Mouse (Mus musculus) erythroblast, embryonic 14.5 days (primary cell): Measurements from ENCODE around the gene Parp8. TPM values are rescaled to one million over a fixed set of nuclear protein-coding genes. Genes with fewer than 3 reads are reported as not detected.
"Not testable (repeated sequence)": the region's sequence is repeated elsewhere in the genome, so short reads cannot be mapped to it uniquely, and the experiment has no call there.

Experiments
- H3K27me3 ChIP-seq: 2 replicates; pipeline ENCODE4 v1.6.1; 2012; ENCODE audit warnings: inconsistent platforms; ENCODE audit not compliant: control insufficient read depth
- H3K36me3 ChIP-seq: 2 replicates; pipeline ENCODE4 v1.6.1; 2012; ENCODE audit warnings: mild to moderate bottlenecking, inconsistent platforms; ENCODE audit not compliant: control insufficient read depth
- H3K4me1 ChIP-seq: 2 replicates; pipeline ENCODE4 v1.6.1; 2012; ENCODE audit warnings: inconsistent platforms; ENCODE audit not compliant: control insufficient read depth
- H3K4me3 ChIP-seq: replicated peaks from 2 replicates; pipeline ENCODE3; 2012; ENCODE audit warnings: moderate library complexity, mild to moderate bottlenecking, inconsistent platforms
- H3K9me3 ChIP-seq: 2 replicates; pipeline ENCODE4 v1.6.1; 2012; ENCODE audit warnings: low read length, inconsistent platforms, mixed read lengths; ENCODE audit not compliant: control insufficient read depth
- GATA1 ChIP-seq: IDR thresholded peaks from 2 replicates; pipeline ENCODE4 v1.6.1; 2012; ENCODE audit warnings: low read length, inconsistent platforms, mixed read lengths
- TAL1 ChIP-seq: IDR thresholded peaks from 3 replicates; pipeline ENCODE4 v1.6.1; 2012; ENCODE audit warnings: low read length, inconsistent platforms, mixed read lengths
- polyA plus RNA-seq: library from polyadenylated mRNA; stranded (reverse); fragments of >175 nt; gene quantifications from 2 replicates; pipeline ENCODE4 v1.2.3, GENCODE M21; 2012

Gene Parp8
- polyA plus RNA-seq, 1 experiment: 0.02 TPM

DNA sequence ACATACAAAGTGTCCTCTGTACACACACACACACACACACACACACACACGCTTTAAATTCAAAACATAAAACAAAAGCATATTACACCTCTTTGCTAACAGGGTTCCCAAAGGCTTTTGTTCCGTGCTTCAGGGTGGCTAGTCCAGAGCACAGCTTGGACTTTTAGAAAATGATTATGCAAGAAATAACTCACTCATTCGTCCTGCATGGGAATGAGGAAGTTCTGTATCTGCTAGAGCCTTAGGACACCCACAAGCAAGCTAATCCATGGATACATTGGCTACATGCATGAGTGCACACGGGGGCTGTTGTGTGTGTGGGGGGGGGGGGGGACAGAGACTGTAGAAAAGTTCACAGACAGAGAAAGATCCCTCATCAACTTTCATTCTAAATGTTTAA lies 75.8 kb downstream of the Parp8 start:
- no peaks in the 10 kb centered on the region for H3K9me3 ChIP-seq
- no peak overlapping the region for H3K4me3 ChIP-seq
- TF ChIP-seq GATA1 (no peak), TAL1 (no peak)
- H3K4me1 ChIP-seq: no peaks in the 10 kb centered on the region
- H3K36me3 ChIP-seq: no peaks in the 10 kb centered on the region
- no peaks in the 10 kb centered on the region for H3K27me3 ChIP-seq

DNA sequence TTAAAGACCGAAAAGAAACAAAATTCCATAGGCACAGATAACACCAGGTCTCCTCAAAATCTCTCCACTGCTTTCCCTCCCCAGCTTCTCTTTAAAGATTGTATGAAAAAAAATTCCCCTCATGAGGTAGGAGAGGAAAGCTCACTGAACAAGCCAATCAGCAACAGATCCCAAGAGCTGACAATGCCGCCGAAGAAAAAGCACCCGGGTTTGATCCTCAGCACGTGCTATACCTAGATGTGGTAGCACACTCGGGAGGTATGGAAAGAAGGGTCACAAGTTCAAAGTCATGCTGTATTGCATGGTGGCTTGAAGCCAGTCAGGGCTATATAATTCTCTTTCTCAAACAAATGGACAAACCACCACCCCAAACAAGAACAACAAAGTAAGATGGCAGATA lies 76.3 kb downstream of the Parp8 start:
- H3K9me3 ChIP-seq: no peaks in the 10 kb centered on the region
- H3K4me3 ChIP-seq: no peak overlapping the region
- TF ChIP-seq TAL1 (no peak), GATA1 (no peak)
- no peaks in the 10 kb centered on the region for H3K4me1 ChIP-seq
- no peaks in the 10 kb centered on the region for H3K27me3 ChIP-seq
- no peaks in the 10 kb centered on the region for H3K36me3 ChIP-seq

DNA sequence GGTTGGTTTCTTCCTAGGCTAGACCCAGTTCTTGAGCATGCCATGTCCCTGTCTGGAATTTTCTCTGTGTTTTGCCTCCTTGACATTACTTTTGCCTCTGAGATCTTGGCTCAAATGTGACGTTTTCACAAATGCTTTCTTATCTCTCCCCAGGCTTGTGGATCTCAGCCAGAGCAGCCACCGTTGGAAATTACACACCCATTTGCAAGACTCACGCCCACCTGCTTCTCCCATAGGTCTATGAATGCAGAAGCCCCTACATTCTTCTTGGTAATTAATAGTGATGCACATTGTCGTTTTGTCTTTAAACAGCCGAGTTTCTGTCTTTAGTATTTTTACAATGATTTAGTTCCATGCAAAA lies 77.1 kb downstream of the Parp8 start:
- Histone ChIP-seq H3K4me1 (no peaks in the 10 kb centered on the region), H3K36me3 (no peaks in the 10 kb centered on the region), H3K4me3 (no peak overlapping the region), H3K27me3 (no peaks in the 10 kb centered on the region), H3K9me3 (no peaks in the 10 kb centered on the region)
- no peak for TF ChIP-seq TAL1
- TF ChIP-seq GATA1: no peak

DNA sequence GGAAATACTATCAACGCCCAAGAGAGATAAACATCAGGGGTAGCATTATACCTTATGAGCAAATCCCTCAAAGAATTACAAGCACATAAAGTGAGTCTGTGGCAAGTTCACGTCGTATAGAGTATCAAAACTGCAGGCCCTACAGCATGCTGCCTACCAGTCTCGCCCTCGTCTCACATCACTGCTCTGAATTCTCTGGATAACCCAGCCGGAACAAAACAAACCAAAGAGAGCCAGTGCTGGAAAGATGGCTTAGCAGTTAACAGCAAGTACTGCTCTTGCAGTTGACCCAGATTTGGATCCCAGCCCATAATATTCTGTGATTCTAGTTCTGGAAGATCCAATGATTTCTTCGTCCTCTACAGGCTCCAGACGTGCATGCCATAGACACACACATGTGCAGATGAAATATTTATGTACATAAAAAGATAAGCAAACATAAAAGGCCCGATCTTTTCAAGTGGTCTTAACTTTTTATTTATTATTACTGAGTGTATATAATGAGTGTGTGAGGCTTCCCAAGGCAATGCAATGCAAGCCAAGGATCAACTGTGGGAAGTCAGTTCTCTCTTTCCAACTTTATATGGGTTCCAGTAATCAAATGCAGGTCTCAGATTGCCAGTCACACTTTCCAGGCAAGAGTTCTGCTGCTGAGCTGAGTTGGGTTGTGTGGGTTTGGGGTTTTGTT lies 77.6 kb downstream of the Parp8 start:
- TF ChIP-seq TAL1: no peak
- TF ChIP-seq GATA1: no peak
- no peaks in the 10 kb centered on the region for H3K9me3 ChIP-seq

DNA sequence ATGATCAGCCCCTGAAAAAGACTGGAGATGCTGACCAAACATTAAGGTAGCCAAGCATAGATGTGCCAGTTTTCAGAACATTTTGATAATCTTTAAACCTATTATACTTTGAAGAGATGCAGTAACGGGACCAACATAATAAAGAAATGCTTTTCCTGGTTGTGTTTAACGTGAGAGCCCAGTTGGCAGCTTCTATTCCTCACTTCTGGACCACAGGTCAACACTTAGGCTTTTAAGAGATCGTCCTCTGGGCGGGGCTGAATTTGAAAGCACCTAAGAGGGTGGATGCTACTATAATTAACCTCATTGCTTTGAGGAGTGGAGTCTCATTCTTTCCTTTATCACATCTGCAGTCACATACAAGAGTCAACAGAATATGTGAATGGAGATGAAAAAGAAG lies 78.8 kb downstream of the Parp8 start:
- no peaks in the 10 kb centered on the region; the same call in 1 of the 2 replicates for H3K9me3 ChIP-seq
- no peak for TF ChIP-seq GATA1
- TF ChIP-seq TAL1: no peak
- H3K36me3 ChIP-seq: no peaks in the 10 kb centered on the region
- no peaks in the 10 kb centered on the region for H3K27me3 ChIP-seq
- no peak overlapping the region for H3K4me3 ChIP-seq
- no peaks in the 10 kb centered on the region for H3K4me1 ChIP-seq

More for the DNA sequence above, 77.6 kb downstream of the Parp8 start:
- no peak overlapping the region for H3K4me3 ChIP-seq
- no peaks in the 10 kb centered on the region for H3K36me3 ChIP-seq
- H3K4me1 ChIP-seq: no peaks in the 10 kb centered on the region
- no peaks in the 10 kb centered on the region for H3K27me3 ChIP-seq

DNA sequence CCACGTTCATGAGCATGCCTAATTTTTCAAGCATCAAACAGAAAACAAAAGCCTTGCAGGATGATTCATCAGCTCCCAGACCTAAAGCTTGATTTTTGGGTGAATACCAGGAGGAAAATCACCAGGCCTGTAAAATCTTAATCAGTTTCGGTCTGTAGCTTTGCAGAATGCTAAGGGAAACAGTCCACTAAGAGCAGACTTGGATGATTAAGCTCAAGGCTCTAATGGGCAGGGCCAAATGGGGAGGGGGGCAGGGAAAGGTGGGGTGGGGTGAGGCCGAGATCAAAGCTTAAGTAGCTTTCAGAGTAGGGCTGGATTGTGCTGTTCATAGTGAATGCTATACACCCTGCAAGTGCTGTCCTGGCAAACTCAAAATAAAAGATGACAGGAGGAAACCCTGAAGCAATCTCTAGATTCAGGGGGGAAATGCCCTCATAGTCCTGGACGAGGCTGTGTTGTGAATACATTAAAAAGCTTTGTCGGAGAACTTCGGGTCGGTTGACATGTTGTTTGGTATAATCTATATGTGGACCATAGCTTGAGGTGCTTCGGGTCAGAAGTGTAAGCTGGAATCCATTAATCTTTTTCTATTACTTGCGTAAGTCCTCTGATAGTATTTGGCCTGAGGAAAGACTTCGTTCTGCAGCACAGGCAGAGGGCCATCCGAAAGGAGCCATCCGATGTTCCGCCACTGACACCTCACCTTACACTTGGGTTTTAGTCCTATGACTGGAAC lies 83.9 kb downstream of the Parp8 start:
- Histone ChIP-seq H3K9me3 (no peaks in the 10 kb centered on the region; the same call in 1 of the 2 replicates), H3K4me3 (no peak overlapping the region), H3K36me3 (no peaks in the 10 kb centered on the region), H3K27me3 (no peaks in the 10 kb centered on the region), H3K4me1 (no peaks in the 10 kb centered on the region)
- TF ChIP-seq GATA1: no peak
- no peak for TF ChIP-seq TAL1

DNA sequence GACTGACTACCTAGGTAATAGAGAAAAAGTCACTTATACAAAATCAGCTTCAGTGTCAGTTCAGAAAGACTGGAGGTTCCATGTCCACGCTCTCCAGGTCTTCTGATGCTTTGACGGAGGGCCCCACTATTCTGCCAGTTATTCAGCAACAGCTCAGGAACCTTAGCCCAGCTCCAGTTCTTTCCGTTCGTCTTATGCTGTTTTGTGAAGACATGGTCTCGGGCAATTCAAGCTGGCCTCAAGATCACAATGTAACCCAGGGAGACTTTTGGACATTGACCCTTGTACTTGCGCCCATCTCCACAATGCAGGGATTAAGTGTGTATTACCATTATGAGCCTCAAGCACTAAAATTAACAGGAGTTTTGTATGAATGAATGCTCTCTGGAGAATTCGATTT lies 84.6 kb downstream of the Parp8 start:
- no peak for TF ChIP-seq GATA1
- no peak for TF ChIP-seq TAL1
- no peaks in the 10 kb centered on the region; the same call in 1 of the 2 replicates for H3K9me3 ChIP-seq
- H3K4me1 ChIP-seq: no peaks in the 10 kb centered on the region
- H3K27me3 ChIP-seq: no peaks in the 10 kb centered on the region
- H3K36me3 ChIP-seq: no peaks in the 10 kb centered on the region
- H3K4me3 ChIP-seq: no peak overlapping the region

DNA sequence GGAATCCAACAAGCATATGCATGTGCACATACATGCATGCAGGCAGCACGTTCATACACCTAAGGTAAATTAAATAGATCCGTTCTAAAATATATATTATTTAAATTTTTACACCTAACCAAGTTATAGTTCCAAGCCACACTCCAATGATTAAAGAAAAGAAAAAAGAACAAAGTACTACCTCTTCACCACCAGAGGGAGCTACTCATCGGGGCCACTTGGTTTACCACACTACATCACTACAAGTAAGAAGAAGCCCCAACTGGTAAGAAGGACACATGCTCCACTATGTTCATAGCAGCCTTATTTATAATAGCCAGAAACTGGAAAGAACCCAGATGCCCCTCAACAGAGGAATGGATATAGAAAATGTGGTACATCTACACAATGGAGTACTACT lies 88.3 kb downstream of the Parp8 start:
- not testable (repeated sequence) for H3K27me3 ChIP-seq, H3K36me3 ChIP-seq, H3K4me1 ChIP-seq, H3K4me3 ChIP-seq, H3K9me3 ChIP-seq

DNA sequence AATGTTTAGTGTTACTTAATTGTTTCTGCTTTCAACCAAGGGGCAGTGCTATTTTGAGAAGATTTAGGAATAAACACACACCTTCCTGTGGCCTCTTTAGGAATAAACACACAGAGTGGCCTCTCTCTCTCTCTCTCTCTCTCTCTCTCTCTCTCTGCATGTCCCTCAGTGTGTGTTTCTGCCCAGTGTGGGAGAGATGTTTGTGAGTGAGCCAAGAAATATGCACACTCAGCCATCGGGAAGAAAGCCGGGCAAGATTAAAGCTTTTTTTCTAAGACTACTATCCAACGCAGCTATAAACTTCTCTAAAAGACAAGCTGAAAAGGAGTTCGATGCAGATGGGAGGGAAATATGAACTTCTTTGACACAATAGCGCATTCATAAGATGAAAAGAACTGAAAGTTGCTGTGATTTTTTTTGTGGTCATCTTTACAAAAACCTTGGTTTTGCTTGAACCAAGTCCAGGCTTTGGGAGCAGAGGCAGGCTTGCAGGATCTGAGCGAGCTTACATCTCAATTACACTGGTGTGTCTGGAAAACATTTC lies 107.9 kb downstream of the Parp8 start:
- Histone ChIP-seq H3K27me3 (no peaks in the 10 kb centered on the region), H3K4me3 (no peak overlapping the region), H3K36me3 (no peaks in the 10 kb centered on the region), H3K9me3 (no peaks in the 10 kb centered on the region), H3K4me1 (no peaks in the 10 kb centered on the region)
- TF ChIP-seq GATA1 (no peak), TAL1 (no peak)
